18 mouse cellular contexts compared by ENCODE assay signal in the genomic region with DNA sequence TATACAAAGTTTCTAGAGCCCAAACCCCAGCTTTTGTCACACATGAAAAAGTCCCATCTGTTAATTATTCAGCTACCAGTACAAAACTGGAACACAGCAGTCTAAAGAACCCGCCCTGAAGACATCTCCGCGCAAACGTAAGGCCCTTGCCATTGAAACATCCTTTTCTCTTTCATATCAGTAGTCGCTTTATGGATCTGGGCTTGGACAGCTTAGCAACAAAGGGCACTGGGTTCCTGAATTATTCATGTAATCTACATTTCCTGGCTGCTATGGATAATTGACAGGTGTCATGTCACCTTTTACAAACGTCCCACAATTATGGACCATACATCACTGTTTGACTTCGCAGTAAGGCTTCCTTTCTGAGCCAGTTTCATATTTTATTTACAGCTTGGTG.
"Had no signal": no experiment of that assay in that cellular context is flagged by ENCODE, and none has a peak within 500 bp of the region (broad histone marks: within the 10 kb centered on the region; RNA-seq: fewer than 3 reads in every experiment).

No protein-coding gene starts in this region.

- H3K4me3 ChIP-seq: liver, embryonic 13.5 days; liver, embryonic 15.5 days; lung, embryonic 15.5 days; megakaryocyte, embryonic 14.5 days; midbrain, embryonic 12.5 days; neural tube, embryonic 12.5 days; stomach, embryonic 15.5 days had no signal

- H3K4me2 ChIP-seq: liver, embryonic 13.5 days; liver, embryonic 15.5 days; lung, embryonic 15.5 days; midbrain, embryonic 12.5 days; neural tube, embryonic 12.5 days; stomach, embryonic 15.5 days had no signal

- H3K27ac ChIP-seq: liver, embryonic 13.5 days; liver, embryonic 15.5 days; lung, embryonic 15.5 days; macrophage; midbrain, embryonic 12.5 days; neural tube, embryonic 12.5 days; stomach, embryonic 15.5 days; stomach, postnatal 0 days had no signal

- H3K27me3 ChIP-seq: liver, embryonic 13.5 days; liver, embryonic 15.5 days; lung, embryonic 15.5 days; midbrain, embryonic 12.5 days; neural tube, embryonic 12.5 days; stomach, embryonic 15.5 days had no signal

- H3K4me1 ChIP-seq: liver, embryonic 15.5 days had no signal

- DNase-seq: liver, embryonic 13.5 days; liver, postnatal 0 days; lung, adult 2 months; lung, postnatal 14 days; lung, postnatal 36 days; right cerebral cortex, postnatal 14 days; thymus, adult 2 months; thymus, postnatal 25 days; thymus, postnatal 4 days had no signal

- H3K36me3 ChIP-seq: liver, embryonic 13.5 days; liver, embryonic 15.5 days; lung, embryonic 15.5 days; midbrain, embryonic 12.5 days; neural tube, embryonic 12.5 days; stomach, embryonic 15.5 days had no signal

- H3K9me3 ChIP-seq: liver, embryonic 13.5 days; liver, embryonic 15.5 days; lung, embryonic 15.5 days; megakaryocyte, embryonic 14.5 days; midbrain, embryonic 12.5 days; neural tube, embryonic 12.5 days; stomach, embryonic 15.5 days had no signal

- H3K9ac ChIP-seq: liver, embryonic 13.5 days; liver, embryonic 15.5 days; liver, postnatal 0 days; lung, embryonic 15.5 days; midbrain, embryonic 12.5 days; neural tube, embryonic 12.5 days; stomach, embryonic 15.5 days had no signal

- ATAC-seq: liver, postnatal 0 days; lung, postnatal 0 days had no signal
